Mouse (Mus musculus): ENCODE measurements around the gene BC030867.

- TF ChIP-seq CTCF (IDR thresholded peaks at IDR 0.05) = no peak
- no peak for TF ChIP-seq EP300 (IDR thresholded peaks at IDR 0.05; ENCODE audit: insufficient read depth, low read depth, low read length)
Observed at GRCm38 (mm10) chr11:102293971-102294370, 45.3 kb downstream of the BC030867 start.
